Mouse (Mus musculus) mouse trophoblast stem cell (cell line): ENCODE data around the gene Rph3al.

Experiments used
- in situ Hi-C, 2 experiments: fragments of 300-500 bp; cut with MseI, MboI; formaldehyde crosslinking; loops; 2 replicates in 1 of 2; 3 replicates in 1 of 2; pipeline ENCODE4 v1.15.1; 2025

Gene Rph3al

GRCm38 (mm10) chr11:75865253-75865619 lies 73.0 kb downstream of the Rph3al start:
- in situ Hi-C loops, result no loop called here

DNA sequence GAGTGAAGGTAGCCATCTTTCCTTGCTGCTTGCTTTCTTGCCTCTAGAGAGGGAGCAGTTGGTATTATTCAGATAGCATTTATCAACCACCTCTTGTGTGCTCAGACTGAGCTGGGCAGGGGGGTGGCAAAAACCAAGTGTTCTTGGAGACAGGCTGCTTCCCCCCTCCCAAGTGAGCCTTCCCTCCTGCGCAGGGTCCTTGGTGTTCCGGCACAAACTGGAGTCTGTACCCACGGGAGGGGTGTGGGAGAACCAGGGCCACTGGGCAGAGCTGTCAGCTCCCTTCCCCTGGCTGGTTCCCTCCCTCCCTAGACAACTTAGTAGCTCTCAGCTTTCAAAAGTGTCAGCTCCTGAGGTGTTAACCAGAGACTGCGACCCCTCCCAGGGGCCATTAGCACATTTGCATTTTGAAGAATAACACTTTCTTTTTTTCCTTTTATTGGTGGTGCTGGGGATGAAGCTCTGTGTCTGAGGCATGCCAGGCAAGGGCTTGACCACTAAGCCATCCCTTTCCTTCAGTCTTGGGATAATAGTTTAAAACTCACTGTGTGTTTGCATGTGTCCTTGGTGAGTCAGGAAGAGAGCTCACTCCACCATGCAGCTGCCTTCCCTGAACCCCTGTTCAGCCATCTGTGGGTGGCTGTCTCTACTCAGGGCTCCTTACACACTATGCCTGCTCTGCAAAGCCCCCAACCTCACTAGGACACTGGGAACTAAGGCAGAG lies 73.5 kb downstream of the Rph3al start:
- in situ Hi-C loops, result no loop called here

- in situ Hi-C loops, result no loop called here
These were observed 75.8 kb downstream of the Rph3al start for GRCm38 (mm10) chr11:75862466-75862865.

- in situ Hi-C loops, result no loop called here
These were observed 76.6 kb downstream of the Rph3al start for GRCm38 (mm10) chr11:75861653-75862052.

DNA sequence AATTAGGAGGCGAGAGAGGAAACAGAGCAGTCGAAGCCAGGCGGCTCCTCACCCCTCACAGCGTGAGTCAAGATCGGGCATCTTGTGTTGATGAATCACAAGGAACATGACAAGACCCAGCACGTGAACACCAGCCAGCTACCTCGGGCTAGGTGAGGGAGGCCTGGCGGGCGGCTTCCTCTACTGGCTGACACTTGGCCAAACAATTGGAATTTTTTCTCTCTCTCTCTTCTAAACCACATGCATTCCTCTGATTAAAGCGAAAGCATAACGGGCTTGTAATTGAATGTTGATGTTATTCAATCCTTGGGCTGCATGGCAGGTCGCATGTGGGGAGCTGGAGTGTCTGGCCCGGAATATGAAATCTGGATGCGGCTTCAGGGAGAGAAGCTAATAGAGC lies 77.0 kb downstream of the Rph3al start:
- in situ Hi-C loops, result no loop called here

DNA sequence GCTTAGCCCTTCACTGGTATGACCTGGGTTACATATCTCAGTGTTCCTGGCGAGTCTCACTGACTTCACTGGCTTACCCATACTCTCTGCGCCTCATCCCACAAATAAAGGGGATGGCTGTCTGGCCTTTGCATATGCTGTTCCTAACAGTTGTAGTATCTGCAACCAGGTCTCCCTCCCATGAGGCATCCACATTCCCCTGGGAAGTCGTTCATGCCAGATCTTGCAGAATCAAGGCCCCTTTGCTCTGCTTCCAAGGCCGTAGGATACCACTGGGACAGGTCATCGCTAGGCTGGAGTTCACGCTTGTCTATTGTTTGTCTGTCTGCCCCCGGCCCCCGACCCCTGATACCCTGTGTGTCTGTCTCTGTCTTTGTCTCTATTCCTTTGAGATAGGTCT lies 78.8 kb downstream of the Rph3al start:
- in situ Hi-C loops, result no loop called here

- in situ Hi-C loops, result no loop called here
These were observed 79.3 kb downstream of the Rph3al start for GRCm38 (mm10) chr11:75858975-75859374.

- in situ Hi-C loops, result no loop called here
These were observed 80.4 kb downstream of the Rph3al start for GRCm38 (mm10) chr11:75857781-75858180.

- in situ Hi-C loops, result no loop called here
These were observed 83.9 kb downstream of the Rph3al start for GRCm38 (mm10) chr11:75854327-75854726.

DNA sequence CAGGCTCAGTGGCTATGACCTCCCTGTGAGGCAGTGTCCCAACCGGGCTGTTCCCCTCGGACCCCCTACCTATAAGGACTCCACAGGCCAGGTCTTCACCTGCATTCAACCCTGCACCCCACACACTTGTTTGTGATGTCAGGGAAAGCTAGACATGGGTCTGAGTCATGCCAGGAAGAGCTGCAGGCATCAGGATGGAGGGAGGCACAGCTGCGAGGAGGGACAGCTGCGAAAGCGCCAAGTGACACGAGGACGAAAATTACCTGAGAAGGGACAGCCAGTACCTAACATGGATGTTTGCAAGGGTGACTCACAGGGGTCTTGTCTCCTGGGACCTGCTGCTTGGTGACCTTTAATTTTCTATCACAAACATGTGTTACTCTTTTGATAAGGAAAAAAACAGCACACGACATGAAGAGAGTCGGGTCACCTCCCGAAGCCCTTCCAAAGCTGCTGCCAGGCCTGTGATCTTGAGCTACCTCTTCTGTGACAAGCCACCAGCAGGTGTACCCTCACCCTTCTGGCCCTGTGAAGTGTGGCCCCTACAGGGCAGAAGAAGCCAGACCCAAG lies 85.1 kb downstream of the Rph3al start:
- in situ Hi-C loops, result no loop called here

DNA sequence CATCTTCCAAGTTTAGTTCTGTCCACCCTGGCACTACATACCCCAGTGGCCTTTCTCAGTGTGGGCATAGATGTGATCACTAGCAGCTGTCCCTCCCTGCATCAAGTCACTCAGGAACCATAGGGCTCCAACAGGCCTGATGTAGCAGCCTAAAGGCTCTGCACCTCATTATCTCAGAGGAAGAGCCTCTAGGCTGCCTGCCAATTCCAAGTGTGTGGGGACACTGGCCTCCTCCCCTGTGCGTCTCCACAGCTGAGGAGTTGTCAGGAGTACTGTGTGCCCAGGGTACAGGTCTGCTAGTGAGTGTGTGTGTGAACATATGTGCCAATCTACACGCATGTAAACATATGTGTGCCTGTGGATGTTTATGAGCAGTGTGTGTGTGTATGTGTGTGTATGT lies 85.7 kb downstream of the Rph3al start:
- in situ Hi-C loops, result no loop called here

- in situ Hi-C loops, result no loop called here
These were observed 88.7 kb downstream of the Rph3al start for GRCm38 (mm10) chr11:75849552-75849951.

DNA sequence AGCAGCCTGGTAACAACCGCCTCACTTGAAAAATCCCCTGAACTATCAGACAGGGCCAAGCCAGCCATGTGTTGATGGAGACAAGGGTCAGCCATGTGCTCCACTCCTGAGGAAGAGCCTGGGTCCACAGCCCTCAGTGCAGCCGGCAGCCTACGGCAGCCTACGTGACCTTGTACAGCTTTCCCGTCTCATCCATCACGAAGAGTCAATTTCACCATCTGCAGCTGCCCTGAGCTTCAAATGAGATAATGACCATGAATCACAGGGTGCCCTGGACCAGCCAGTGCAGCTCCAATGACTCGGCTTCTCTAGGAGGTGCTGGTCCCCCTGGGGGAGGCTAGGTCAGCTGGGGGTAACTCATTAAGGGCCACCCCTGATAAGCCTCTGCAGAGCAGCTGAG lies 91.6 kb downstream of the Rph3al start:
- in situ Hi-C loops, result no loop called here

- in situ Hi-C loops, result no loop called here
These were observed 92.6 kb downstream of the Rph3al start for GRCm38 (mm10) chr11:75845675-75846074.

- in situ Hi-C loops, result no loop called here
These were observed 95.2 kb downstream of the Rph3al start for GRCm38 (mm10) chr11:75842904-75843619.

- in situ Hi-C loops, result no loop called here
These were observed 96.7 kb downstream of the Rph3al start for GRCm38 (mm10) chr11:75841503-75841902.

GRCm38 (mm10) chr11:75839536-75840430 lies 98.4 kb downstream of the Rph3al start:
- in situ Hi-C loops, result no loop called here

DNA sequence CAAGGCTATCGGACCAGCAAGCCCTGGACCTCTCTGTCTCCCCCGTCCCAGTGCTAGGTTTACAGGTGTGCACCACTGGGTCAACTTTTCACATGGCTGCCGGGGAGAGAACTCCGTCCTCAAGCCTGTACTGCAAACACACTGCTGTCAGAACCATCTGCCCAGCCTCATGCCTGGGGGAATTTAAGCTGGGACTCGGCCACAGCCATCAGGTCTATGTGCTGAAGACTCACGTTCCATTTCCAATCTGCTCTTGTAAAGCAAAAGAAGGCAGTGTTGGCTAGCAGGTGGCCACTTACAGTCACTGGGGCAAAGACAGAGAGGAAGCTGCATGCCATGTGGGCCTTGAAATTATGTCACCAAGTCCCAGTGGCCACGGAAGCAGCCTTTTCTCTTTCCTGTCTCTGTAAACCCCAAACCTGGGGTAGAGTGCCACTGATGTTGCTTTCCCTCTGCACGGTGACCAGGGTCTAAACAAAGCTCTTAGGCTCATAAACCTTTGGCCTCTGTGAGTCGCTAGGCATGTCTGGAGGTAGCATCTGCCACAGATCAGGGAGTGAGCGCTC lies 99.3 kb downstream of the Rph3al start:
- in situ Hi-C loops, result no loop called here

GRCm38 (mm10) chr11:75836240-75836610 lies 102.0 kb downstream of the Rph3al start:
- in situ Hi-C loops, result no loop called here

GRCm38 (mm10) chr11:75835587-75836239 lies 102.5 kb downstream of the Rph3al start:
- in situ Hi-C loops, result no loop called here

DNA sequence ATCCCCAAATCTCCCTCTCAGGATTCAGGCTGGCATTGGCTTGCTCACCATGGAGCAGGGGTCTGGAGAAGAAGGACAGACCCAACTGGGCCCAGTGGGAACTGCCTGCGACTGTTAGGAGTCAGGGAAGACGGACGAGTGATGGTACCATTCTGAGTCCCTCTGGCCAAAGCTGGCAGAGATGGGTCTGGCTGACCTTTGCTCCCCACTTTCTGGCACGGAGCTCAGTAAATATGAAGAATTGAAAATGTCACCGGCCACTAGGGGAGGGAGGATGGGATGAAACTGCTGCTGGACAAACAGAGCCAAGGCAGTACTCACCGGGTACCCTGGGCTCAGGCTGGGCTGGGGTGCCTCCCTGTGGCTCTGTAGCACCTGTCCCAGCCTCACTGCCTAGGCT lies 105.1 kb downstream of the Rph3al start:
- in situ Hi-C loops, result no loop called here
